Mouse (Mus musculus): ENCODE measurements around the gene Sdk2.
A peak's percentile ranks its signal among the peaks of the same experiment; 100 is the strongest.

The Sdk2 gene

GRCm38 (mm10) chr11:114066951-114067762 is at the start of gene Sdk2:
Sdk2 (minus strand) TSS chr11:114067046.
- peak in 1 of 2 experiments; percentile 22 for DNase-seq (ENCODE audit: low spot score in 2 of 2)

- no peak for DNase-seq (ENCODE audit: low spot score in 2 of 2)
Measured at GRCm38 (mm10) chr11:114115077-114115476, 48.2 kb upstream of the Sdk2 start.

GRCm38 (mm10) chr11:114114674-114115073 is 47.8 kb upstream of the Sdk2 start:
- DNase-seq (ENCODE audit: low spot score in 2 of 2) = no peak

GRCm38 (mm10) chr11:114110851-114111250 is 44.0 kb upstream of the Sdk2 start:
- no peak for DNase-seq (ENCODE audit: low spot score in 2 of 2)

- DNase-seq (ENCODE audit: low spot score in 2 of 2) = no peak
Measured at GRCm38 (mm10) chr11:114093636-114094035, 26.8 kb upstream of the Sdk2 start.

- DNase-seq (ENCODE audit: low spot score in 2 of 2) = no peak
Measured at GRCm38 (mm10) chr11:114093175-114093574, 26.3 kb upstream of the Sdk2 start.

- DNase-seq (ENCODE audit: low spot score in 2 of 2) = no peak
Measured at GRCm38 (mm10) chr11:114080606-114081005, 13.8 kb upstream of the Sdk2 start.

- no peak for DNase-seq (ENCODE audit: low spot score in 2 of 2)
Measured at GRCm38 (mm10) chr11:114072644-114073043, 5.8 kb upstream of the Sdk2 start.

- peak in 1 of 2 experiments; percentile 50 for DNase-seq (ENCODE audit: low spot score in 2 of 2)
Measured at GRCm38 (mm10) chr11:114071998-114072397, 5.2 kb upstream of the Sdk2 start.

GRCm38 (mm10) chr11:114070881-114071280 is 4.0 kb upstream of the Sdk2 start:
- no peak for DNase-seq (ENCODE audit: low spot score in 2 of 2)

GRCm38 (mm10) chr11:114070131-114070530 is 3.3 kb upstream of the Sdk2 start:
- no peak for DNase-seq (ENCODE audit: low spot score in 2 of 2)

- peak in 1 of 2 experiments; percentile 52 for DNase-seq (ENCODE audit: low spot score in 2 of 2)
Measured at GRCm38 (mm10) chr11:114068390-114068789, 1.5 kb upstream of the Sdk2 start.

GRCm38 (mm10) chr11:114066098-114066950 is 522 bp downstream of the Sdk2 start:
- DNase-seq (ENCODE audit: low spot score in 2 of 2) = peak in 1 of 2 experiments; percentile 17

- DNase-seq (ENCODE audit: low spot score in 2 of 2) = no peak
Measured at GRCm38 (mm10) chr11:114065596-114065995, 1.2 kb downstream of the Sdk2 start.

- peak in 1 of 2 experiments; percentile 25 for DNase-seq (ENCODE audit: low spot score in 2 of 2)
Measured at GRCm38 (mm10) chr11:114064871-114065388, 1.9 kb downstream of the Sdk2 start.

GRCm38 (mm10) chr11:114061946-114062345 is 4.9 kb downstream of the Sdk2 start:
- no peak for DNase-seq (ENCODE audit: low spot score in 2 of 2)

GRCm38 (mm10) chr11:114061265-114061664 is 5.6 kb downstream of the Sdk2 start:
- no peak for DNase-seq (ENCODE audit: low spot score in 2 of 2)

- DNase-seq (ENCODE audit: low spot score in 2 of 2) = no peak
Measured at GRCm38 (mm10) chr11:114056351-114056750, 10.5 kb downstream of the Sdk2 start.

- no peak for DNase-seq (ENCODE audit: low spot score in 2 of 2)
Measured at GRCm38 (mm10) chr11:114054581-114055315, 12.1 kb downstream of the Sdk2 start.

GRCm38 (mm10) chr11:114051361-114051760 is 15.5 kb downstream of the Sdk2 start:
- no peak for DNase-seq (ENCODE audit: low spot score in 2 of 2)

GRCm38 (mm10) chr11:114050511-114050910 is 16.3 kb downstream of the Sdk2 start:
- no peak for DNase-seq (ENCODE audit: low spot score in 2 of 2)

GRCm38 (mm10) chr11:114047887-114048331 is 18.9 kb downstream of the Sdk2 start:
- DNase-seq (ENCODE audit: low spot score in 2 of 2) = no peak
